Mouse (Mus musculus) v-Abl transformed pro-B cells (cell line): ENCODE measurements around the gene Cdkl1.

Experiments used
- in situ Hi-C, 2 experiments: fragments of 400-800 bp; cut with MboI; formaldehyde crosslinking; loops; one replicate each; pipeline ENCODE4 v1.15.1; 2025; ENCODE audit not compliant: unreplicated experiment in 2 of 2

Cdkl1 gene

DNA sequence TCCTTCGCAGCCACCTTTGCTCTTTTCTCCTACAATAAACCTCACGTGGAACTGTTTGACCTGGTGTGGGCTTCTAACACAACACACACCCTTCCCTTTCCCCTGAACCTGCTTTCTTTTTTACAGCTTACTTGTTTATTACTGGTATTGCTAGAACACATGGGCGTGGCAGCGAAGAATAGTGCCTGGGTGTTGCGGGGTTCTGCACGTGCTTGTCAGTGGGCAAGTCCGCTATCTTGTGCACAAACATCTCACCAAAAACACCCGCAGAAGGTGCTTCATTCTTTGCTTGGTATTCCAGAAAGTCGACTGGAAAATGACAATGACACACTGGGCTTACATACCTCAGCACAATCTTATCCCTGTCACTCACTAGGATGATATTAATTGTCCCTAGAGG lies 5.6 kb downstream of the Cdkl1 start:
- in situ Hi-C loops, result no loop called here

DNA sequence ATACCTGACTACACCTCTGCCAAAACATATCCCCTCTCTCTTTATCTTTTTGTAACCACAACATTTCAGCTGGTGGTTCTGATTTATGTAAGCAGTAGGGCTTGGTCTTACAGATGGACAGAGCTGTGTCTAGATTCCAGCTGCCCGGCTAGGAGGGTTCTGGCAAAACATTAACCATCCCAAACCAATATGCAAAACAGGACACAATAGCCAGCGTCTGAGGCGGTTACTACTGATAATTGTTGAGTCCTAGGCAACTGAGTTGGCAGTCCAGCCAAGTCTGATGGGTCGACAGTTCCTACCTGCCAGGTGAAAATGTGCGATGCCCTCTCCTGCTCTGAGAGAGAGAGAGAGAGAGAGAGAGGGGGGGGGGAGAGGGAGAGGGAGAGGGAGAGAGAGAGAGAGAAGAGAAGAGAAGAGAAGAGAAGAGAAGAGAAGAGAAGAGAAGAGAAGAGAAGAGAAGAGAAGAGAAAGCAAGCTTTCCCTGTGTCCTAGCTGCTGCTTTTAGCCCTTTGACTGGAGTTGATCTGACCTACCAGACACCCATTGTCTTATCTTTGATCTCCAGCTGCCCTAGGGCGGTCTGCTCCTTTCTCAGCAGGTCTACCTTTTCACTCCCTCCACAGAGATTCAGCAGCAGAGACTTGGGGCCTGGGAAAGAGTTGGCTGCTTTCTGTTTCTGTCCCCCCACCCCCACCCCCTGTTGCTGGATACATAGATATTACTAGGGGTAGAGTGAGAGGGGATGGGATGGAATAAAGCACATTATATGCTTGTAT lies 7.6 kb downstream of the Cdkl1 start:
- in situ Hi-C loops, result no loop called here

DNA sequence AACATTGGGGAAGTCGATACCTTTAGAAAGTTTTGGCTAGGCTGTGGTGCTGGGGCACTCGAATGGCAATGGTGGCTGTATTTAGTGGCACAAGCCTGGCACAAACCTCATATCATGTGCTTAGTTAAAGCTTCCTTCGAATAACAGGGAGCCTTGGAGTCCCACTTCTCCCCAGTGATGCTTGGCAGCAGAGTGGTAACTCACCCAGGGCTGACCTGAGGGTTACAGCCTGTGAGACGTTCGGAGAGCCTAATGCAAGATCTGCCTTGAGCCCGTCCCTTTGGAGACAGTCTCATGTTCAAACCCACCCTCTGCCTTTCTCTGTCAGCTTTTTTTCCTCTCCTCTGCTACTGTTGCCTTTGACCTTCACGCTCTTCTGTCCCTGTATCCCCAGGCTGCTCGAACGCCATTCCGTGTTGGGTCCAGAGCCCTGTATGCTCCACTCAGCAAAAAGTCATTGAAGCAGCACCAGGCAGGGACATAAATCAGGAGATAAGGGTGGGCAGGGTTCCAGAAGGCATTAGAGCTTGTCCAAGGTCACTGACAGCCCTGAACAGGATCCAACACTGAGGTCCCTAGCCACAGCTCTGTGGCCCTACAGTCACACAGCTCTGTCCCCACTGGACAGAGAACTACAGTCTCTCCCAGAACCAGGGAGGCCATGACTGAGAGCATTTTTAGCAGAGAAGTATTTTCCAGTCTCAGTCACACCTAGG lies 9.0 kb downstream of the Cdkl1 start:
- in situ Hi-C loops, result no loop called here

DNA sequence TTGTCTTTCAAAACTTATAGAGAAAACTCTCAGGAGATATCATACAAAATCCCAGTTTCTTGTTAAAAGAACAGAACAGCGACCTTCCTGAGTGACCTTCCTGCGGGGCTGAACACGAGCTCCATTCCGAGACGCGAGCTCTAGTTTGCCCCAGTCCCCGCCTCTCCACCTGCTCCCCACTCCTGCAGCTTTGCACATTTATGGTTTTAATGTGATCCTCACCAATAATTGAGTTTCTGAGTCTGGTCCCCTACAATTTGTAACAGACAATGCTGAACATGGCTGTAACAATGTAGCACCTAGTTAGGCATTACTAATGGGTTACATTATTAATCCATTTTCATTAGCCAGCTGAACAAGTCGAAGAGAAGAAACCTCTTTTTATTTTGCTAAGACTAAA lies 9.6 kb downstream of the Cdkl1 start:
- in situ Hi-C loops, result no loop called here

DNA sequence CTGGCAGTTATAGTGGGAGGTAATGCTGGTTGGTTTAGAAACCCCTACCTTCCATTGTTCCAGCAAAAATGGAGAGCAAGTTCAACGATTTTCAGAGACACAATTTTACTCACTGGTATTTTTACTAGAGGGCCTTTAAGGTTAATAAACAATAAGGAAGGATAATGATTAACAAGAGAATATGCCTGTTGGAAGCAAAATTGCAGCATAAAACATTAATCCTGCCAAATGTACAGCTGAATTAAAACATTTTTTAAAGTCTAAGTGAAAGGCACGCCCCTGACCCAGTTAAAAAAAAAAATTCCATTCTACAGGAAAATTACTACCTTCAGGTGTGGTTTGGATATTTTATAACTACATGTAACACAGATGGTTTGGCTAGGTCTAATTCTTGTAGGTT lies 13.1 kb downstream of the Cdkl1 start:
- in situ Hi-C loops, result no loop called here

DNA sequence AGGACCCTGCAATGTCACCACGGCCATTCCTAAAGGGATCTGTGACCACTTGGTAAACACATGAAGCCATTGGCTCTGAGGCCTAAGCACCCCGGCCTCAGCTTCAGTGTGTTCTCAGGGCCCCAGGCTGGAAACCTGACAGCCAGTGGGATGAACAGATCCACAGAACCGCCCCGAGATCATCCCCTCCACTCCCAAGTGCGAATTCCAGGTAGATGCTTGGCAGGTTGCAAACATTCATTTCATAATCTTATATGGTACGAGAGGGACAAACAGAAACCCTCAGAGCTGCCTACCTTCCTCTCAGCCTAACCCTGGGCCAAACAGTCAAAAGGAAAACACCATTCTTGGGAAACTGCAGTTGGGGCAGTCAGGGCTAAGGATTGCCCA lies 13.7 kb downstream of the Cdkl1 start:
- in situ Hi-C loops, result no loop called here

DNA sequence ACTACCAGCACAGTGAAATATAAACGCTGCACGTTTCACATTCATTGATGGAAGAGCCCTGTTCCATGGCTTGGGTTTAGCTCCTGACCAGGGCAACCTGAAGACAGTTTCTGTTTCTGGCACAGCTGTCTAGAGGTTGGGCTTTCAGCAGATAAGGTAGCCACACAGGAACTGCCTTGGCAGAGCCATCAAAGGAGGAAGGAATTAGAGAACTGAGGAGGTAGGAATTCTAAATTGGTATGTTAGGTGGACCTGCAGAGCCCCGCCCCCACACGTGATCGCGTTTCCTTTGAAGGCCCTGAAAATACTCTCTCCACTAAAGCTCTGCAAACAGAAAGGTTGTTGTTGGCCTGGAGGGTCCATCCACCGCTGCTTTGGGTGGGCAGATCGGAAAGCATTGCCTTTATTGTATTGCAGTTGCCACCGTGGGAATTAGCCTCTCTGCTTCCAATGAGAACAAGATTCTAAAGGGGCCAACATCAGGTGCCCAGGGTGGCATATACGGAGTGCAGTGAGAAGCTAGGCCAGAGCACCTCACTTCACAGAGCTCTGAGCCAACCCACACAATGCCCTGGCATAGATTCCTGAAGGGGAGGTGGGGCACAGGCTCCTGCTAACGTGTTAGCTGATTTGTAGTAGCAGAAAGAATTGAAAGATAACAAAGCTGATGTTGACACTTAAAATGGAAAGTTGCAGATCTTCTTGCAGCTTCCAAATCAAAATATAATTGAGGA lies 14.3 kb downstream of the Cdkl1 start:
- in situ Hi-C loops, result no loop called here

DNA sequence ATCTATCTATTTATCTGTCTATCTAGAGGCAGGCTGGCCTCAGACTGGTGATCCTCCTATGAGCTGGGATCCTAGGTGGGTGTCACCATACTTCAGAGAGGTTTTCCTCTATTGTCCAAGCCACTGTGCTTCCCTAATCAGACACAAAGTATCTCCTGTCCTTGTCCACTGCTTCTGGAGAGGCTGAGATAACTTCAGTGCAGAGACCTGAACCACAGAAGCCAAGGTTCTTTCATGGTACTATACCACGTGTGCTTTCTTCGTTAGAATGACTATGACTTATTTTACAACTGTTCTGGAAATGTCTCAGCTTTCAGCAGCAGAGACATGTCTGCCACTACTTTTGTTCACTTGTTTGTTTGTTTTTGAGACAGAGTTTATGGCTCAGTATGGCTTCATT lies 22.2 kb downstream of the Cdkl1 start:
- in situ Hi-C loops, result loop anchor here in 1 of 2 experiments (25.0 kb wide), 2 partner anchors 468 to 668 kb away; partner anchors contain the start of gene Pygl

DNA sequence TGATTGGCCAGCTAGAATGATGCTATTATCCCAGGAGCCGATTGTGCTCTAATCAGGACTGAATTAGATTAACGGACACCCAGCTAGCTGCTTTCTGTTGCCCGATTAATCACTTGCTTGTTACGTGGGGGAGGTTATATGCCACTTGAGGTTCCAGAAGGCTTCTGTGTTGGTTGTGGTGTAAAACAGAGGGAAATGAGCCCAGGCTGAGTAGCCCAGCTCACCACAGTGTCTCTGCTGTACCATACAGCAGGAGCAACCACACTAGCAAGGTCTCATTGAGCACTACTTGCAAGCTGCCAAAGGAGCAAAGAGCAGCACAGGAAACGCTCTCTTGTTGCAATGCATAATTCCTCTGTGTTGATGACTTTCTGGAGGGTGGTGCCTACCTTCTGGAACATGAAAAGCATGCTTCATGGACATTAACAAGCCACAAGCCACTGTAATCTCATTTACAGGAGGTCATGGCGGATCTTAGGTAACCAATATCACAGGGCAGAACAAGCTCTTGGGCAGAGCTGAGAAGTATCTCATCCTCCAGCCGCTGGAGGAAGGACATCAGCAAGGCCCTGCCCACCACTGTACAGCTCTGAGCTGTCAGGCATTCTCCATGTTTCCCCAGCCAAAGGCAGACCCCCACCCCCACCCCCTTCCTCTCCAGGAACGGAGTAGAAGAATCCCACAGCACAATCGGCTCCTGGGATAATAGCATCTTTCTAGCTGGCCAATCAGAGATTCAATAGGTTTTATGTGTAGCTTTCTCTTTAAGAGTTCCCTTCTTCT lies 23.4 kb downstream of the Cdkl1 start:
- in situ Hi-C loops, result loop anchor here in 1 of 2 experiments (25.0 kb wide), 2 partner anchors 470 to 670 kb away; partner anchors contain the start of gene Pygl

DNA sequence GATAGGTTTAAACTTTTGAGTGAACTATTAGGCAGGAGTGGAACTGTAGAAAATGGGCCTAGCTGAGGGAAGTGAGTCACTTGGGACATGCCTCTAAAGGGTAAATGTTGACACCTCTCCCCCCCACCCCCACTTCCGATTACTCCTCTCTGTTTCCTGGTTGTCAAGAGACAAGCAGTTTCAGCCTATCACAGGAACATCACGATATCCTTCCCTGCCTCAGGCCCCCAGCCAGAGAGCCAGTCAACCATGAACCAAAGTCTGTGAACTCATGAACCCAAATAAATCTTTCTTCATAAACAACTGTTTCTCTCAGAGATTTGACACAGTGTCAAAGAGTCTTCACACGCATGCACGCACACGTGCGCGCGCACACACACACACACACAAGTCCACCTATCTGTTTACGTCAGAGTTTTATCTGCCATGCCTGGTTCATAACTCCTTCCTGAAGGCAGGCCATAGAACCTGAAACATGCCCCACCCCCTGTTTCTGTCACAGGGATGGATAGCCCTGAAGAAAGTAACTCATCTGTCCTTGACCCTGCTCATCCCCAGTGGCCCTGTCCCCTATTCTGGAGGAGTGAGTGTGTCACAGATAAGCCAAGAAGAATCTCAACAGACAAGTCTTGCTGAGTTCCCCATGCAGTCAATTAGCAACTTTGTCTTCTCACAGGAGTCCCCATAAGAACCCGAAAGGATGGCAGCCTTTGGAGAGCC lies 24.7 kb downstream of the Cdkl1 start:
- in situ Hi-C loops, result loop anchor here in 1 of 2 experiments (25.0 kb wide), 2 partner anchors 471 to 671 kb away; partner anchors contain the start of gene Pygl

DNA sequence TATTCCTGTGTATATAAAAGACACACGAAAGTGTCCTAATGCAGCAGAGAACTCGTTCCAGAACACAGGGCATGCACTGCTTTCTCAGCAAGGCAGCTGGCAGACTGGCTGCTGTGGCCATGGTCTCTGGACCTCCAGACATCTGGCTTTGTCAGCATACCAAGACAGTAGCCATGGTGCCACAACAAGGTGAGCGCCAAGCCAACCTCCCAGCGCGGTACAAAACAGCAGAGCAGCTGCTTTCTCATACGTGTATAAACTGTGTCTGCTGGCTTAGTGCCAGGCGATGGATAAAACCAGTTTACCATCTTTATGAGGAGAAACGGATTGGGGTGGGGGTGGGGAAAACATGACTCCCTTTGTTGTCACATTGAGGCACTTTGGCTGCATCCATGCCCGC lies 25.5 kb downstream of the Cdkl1 start:
- in situ Hi-C loops, result loop anchor here in 1 of 2 experiments (25.0 kb wide), 2 partner anchors 472 to 672 kb away; partner anchors contain the start of gene Pygl

DNA sequence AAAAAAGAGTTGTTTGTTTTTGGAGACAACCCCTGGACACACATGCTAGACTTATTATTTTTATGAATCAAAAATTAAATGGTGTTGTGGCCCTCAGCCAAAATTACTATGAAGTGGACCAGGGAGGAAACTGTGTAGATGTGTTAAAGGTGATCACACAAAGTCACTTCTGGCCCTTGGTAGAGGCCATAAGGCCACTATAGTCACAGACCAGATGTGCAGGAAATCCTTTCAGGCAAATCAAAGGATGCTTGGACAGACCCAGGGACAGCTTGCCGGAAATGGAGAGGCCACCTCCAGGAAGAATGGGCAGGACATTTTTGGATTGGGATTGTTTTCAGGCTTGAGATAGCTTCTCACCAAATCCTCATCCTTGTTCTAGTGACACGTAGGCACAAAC lies 29.5 kb downstream of the Cdkl1 start:
- in situ Hi-C loops, result loop anchor here in 1 of 2 experiments (25.0 kb wide), 2 partner anchors 476 to 676 kb away; partner anchors contain the start of gene Pygl

DNA sequence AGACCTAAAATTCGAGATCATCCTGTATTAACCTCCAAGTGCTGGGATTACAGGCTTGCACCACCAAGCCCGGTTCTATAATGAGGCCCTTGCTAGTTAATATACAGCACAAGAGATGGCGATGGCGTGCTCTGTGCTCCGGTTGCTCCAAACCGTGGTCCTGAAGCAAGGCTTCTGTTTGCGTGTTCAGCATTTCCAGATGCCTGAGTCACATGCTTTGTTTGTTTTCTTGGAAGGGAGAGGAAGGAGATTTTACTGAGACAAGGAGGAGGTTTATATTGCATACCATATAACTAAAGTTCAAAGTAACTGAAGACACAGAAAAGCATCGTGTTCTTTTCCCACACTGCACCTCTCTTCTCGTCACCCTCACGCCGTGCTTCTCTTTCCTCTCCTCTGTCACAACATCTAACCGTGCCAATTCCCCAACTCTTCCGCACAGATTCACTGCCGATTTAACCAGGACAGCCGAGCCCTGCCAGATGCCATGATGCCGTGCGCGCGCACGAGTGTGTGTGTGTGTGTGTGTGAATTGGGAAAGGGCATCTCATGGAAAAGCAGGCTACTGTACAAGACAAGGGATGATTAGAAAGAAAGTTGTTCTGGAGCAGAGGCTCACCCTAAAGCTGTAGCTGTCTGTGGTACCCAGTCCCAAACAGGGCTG lies 30.2 kb downstream of the Cdkl1 start:
- in situ Hi-C loops, result loop anchor here in 1 of 2 experiments (25.0 kb wide), 2 partner anchors 476 to 676 kb away; partner anchors contain the start of gene Pygl

DNA sequence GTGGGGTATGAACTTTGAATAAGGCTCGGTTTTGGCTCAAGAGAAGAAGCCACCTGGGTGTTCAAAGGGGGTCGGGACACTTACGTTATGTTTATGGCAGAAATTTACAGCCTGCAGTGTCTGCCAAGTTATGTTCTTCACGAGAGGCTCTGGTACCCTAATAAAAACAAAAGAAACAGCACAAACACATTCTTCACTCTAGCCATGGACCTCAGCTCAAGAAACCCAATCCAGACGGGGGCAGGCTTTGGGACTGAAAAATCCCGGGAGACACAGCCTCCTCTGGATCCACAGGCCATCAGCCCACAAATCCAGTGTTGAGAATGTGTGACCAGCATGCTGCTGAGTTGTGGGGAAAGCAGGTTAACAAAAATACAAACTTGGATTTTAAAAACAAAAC lies 31.1 kb downstream of the Cdkl1 start:
- in situ Hi-C loops, result loop anchor here in 1 of 2 experiments (25.0 kb wide), 2 partner anchors 477 to 677 kb away; partner anchors contain the start of gene Pygl

DNA sequence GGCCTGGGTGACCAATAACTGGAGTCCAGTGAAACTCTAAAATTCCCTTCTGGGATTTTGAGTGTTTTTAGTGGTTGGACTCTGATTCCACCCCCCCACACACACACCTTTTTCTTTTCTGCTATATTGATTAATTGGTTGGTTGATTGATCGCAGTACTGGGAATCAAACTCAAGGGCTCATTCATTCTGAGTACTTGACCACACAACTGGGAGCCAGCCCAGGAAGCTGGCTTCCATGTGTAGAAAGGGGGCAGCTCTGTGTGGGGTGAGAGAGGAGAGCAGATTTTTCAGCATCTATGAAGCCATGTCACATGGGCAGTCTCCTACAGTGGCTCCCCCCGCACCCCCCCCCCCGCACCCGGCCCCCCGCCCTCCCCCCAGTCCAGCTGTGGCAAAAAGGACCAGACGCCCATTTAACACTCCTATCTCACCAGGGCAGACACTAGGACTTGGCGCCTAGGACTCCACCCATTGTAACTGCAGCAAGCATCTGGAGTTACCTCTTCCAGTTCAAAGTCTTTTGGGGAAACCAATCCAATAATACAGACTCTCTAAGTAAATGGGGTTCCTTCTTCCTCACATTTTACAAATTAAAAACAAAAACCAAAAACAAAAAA lies 31.7 kb downstream of the Cdkl1 start:
- in situ Hi-C loops, result loop anchor here (5.0 to 25.0 kb wide), 6 partner anchors 138 to 678 kb away; partner anchors contain the start of gene Pygl (in 1 of the 2)

DNA sequence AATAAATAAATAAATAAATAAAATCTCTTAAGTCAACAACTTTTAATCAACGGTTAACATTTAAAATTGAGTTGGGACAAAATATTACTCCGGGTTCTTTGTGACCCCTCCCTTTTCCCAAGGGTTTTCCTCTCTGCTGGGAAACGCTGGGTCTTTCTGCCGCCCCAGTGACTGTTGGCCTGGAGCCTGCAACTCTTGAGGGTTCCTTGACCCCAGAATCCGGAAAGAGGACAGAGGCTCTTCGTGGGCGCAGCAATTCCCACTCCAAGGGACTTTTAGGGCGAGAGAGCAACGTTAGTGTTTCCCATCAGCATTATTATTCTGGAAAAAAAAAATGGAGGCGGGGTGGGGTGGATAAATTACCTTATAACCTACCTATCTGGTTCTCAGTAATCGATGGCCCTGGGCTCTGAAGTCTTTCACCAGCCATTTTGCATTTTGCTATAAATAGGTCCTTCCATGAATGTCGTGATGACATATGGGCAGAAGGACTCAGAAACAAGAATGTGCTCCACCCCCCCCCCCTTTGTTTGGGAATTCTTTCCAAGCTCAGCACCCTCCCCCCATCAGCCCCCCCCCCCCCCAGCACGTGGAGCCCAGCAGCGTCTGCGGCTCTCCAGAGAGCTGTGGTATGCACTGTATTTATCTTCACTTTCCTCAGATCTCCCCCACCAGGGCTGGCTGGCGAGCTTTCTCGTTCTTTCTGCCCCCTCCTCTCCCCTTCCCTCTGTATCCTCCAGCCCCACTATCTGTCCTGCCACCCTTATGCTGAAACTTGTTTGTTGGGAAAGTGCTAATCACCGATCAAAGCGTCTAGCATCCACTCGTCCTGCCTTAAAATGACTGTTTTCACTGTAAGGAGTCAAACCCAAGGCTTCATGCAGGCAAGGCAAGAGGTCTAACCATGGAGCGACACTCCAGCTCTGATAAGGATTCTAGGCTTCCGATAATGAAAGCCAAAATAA lies 32.6 kb downstream of the Cdkl1 start:
- in situ Hi-C loops, result loop anchor here (5.0 to 25.0 kb wide), 6 partner anchors 139 to 679 kb away; partner anchors contain the start of gene Pygl (in 1 of the 2)
